Mouse (Mus musculus) retina, embryonic 14.5 days (tissue): ENCODE measurements at regions not wholly inside any gene's neighbourhood (a gene's known extent, or its start where the extent isn't known, plus 50 kb on each side); places are given as distances from the start of the nearest gene placed in this dataset.

Experiments
- DNase-seq: peaks from one replicate; pipeline ENCODE4 v3.0.0-alpha.2; 2015; ENCODE audit warnings: low spot score

DNA sequence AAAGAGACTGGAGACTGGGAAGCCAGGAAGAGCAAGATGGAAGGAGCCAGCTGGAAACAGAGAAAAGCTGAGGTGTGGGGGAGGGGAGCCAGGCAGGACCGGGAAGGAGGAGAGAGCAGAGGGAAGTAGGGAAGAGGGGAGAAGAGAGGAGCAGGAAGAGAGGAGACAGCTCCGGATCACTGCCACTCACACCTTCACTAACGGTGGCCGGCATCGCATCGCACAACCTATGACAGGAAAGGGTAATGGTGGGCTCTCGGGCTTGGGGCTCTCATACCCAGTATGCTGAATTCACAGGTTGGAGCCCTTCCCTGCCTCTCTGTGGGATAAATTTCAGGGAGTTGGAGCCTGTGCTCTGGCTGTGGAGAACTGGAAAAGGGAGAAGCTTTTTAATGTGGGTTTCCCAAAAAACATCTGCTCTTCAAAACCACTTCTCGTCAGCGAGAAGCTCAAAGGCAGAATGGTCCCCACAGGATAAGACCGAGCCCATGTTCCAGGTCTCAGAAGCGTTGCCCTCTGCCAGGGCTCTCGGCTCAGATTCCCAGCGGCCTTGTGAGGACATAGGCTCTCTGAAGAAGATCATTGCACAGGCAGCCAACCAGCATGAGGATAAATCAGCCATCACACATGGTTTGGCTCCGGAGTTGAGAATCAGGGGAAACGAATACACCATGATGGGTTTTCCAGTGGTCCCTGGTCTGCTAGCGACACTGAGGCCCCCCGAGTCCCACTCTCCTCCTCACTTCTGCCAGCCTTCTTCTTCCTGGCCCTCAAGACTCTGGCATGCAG lies 53.8 kb upstream of the Coro2b start:
- no peak for DNase-seq

DNA sequence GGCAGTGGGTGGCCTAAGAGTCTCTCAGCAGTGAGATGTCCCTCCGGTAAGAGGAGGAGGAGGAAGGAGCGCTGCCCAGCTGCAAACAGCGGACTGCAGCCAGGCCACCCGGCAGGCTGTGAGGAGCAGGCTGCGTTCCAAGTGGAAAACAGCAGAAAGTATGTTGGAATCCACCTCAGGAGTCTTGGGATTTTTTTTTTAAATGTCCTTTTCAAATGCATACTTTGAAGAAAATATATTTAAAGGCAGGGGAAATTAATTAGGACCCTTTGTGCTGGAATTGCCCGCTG lies 54.3 kb upstream of the Coro2b start:
- no peak for DNase-seq

DNA sequence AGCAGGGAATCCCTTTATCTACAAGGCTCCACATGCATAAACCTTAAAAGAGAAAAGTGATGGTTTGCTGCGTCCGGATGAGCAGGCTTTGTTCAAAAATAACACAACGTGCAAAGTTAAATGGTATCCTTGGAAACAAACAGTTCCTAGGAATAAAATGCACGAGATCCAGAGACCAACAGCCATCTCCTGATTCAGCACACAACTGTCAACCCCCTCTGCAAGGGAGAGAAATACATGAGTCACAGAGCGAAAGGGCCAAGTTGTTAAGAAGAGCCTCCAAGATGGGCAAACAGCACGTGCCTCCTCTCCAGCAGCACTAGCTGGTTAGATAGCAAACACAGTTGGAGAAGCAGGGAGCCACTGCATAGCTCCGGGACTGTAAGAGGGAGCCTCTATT lies 61.2 kb upstream of the Coro2b start:
- DNase-seq = no peak

DNA sequence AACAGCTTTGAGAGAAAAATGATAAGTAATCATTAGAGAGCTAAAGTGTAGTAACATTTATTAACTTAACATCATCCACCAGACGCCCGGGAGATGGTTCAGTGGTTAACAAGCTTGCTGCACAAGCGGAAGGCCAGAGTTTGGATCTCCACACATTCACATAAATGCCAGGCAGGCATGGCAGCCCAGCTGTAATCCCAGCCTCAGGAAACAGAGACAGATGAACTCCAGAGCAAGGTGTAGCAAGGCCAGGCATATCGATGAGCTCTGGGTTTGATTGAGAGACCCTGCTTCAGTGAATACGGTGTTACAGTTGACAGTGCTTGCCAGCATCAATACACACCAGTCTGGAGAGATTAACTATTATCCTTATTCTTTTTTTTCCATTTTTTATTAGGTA lies 62.1 kb upstream of the Coro2b start:
- no peak for DNase-seq

GRCm38 (mm10) chr9:62610526-62610925 lies 67.1 kb upstream of the Itga11 start:
- no peak for DNase-seq

- no peak for DNase-seq
Observed at GRCm38 (mm10) chr9:62611452-62611851, 66.2 kb upstream of the Itga11 start.

DNA sequence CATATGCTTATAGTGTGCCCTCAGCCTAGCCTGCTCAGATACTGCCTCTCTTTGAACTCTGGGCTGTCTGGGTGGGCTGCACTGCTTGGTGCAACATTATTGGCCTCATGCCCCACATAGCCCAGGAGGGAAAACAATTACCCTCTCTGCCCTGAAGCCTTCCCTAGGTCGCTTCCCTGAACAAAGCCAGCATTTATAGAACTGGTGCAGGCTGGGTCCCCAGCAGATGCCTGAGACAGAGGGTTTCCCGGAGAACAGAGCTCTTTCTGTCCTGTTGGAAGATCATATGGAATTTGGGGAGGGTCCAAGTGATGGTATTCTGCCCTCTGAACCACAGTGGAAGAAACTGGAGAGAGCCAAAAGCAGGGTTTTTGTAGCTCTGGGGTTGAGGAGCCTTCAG lies 64.6 kb upstream of the Itga11 start:
- peak; percentile 37 for DNase-seq

DNA sequence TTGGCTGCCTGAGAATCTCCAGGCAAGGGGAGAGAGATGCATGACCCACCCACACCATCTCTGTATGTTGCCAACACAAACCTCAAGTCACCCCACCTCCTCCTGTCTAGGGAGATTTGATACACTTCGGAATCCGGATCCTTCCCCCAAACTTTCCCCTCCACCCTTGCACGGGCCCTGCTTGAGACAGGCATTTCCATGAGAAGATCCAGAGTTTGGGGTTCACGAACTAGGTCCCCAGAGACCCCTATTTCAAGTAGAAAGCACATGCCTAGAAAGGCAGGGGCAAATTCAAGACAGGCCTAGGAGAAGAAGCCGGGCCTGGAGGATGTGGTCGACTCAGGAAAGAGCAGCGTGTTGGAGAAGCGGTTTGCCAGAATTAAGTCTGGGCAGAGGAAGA lies 63.8 kb upstream of the Itga11 start:
- no peak for DNase-seq

GRCm38 (mm10) chr9:62614950-62615349 lies 62.7 kb upstream of the Itga11 start:
- no peak for DNase-seq

- DNase-seq = no peak
Observed at GRCm38 (mm10) chr9:62615799-62616198, 61.8 kb upstream of the Itga11 start.

- DNase-seq = no peak
Observed at GRCm38 (mm10) chr9:62618994-62619393, 58.6 kb upstream of the Itga11 start.

GRCm38 (mm10) chr9:62620901-62621445 lies 56.7 kb upstream of the Itga11 start:
- no peak for DNase-seq

- peak; percentile 39 for DNase-seq
Observed at GRCm38 (mm10) chr9:62622106-62622505, 55.5 kb upstream of the Itga11 start.

DNA sequence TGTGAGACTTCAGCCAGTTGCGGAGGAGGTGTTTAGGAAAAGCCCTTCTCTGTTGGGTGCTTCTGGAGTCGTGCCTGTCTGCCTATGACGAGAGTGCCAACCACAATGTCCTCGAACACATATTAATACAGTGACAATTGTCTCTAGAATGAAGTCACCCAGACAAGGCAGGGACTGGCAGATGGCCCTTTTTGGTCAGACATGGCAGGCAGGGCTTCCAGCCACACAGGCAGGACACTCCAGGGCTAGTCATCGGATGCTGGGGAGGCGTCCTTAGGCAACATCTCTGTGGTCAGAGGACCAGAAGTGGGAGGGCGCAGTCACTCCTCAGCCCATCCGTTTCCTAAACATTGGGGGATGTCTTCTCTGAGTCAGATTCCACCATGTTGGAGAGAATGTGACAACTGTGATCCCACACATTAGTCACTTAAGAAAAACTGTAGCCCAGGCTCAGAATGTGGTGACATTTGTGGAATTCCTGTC lies 53.0 kb upstream of the Itga11 start:
- no peak for DNase-seq

DNA sequence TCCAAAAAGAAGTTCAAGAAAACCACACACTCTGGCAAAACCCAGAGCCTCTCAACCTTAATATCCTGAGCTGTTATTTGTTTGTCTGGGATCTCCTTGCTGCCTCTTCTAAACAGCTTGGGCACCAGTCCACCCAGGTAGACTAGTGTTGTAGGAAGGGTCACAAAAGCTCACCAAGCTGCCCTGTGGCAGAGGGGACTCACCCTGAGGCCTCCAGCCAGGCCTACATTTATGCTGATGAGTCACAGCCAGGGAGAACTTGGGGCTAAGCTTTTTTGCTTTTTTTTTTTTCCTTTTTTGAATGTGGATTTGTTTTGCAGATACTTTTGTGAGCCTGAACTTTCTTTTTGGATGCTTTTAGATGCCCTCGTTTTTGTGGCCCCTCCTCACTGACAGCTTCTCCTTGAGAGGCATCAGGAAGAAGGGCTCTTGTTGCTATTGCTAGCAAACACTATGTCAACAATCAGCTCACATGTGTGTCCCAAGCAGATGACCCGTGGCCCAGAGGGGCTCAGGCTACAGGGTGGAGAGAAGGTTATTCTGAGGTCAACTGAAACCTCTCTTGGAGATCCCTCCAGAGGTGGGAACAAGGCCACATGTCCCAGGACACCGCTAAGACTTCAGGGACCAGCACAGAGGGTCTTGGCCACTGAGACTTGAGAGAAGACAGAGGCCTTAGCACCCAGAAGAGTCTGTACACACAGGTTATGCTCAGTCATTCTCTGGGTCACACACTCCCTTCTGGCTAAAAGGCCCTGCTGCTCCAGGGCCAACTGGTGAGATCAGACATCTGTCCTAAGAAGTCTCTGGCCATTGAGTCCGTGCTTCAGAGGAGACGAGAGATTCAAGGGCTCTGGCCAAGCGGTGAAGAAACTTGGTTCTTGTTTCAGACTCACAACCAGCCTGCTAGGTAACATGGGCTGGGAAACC lies 50.3 kb upstream of the Itga11 start:
- DNase-seq = no peak
